Mouse (Mus musculus): ENCODE data around the gene Cdyl. TPM values are rescaled to one million over a fixed set of nuclear protein-coding genes. Genes with fewer than 3 reads are reported as not detected.

The Cdyl gene
- polyA plus RNA-seq, 1 experiment from 2014 or later: 11.4 TPM

- Histone ChIP-seq H3K36me3 (ENCODE audit: control insufficient read depth, insufficient read depth, low read length) (no peaks in the 10 kb centered on the region), H3K4me2 (replicated peaks; ENCODE audit: low read depth, low read length) (no peak overlapping the region), H3K9ac (replicated peaks; ENCODE audit: low read depth, low read length) (no peak overlapping the region), H3K4me3 (ENCODE audit: low read depth, low read length) (no peak overlapping the region), H3K4me1 (ENCODE audit: control insufficient read depth, insufficient read depth, low read length) (no peaks in the 10 kb centered on the region), H3K27me3 (ENCODE audit: control insufficient read depth, insufficient read depth, low read length) (no peaks in the 10 kb centered on the region), H3K27ac (ENCODE audit: low read length) (no peak overlapping the region), H3K9me3 (ENCODE audit: control insufficient read depth, low read depth, low read length) (no peaks in the 10 kb centered on the region)
- WGBS: 81% methylated on average over 3 of the region's 3 CpGs
- no peak for ATAC-seq (ENCODE audit: insufficient number of reproducible peaks, insufficient read depth, low FRiP score, low read depth)
These were observed 34.1 kb upstream of the Cdyl start for GRCm38 (mm10) chr13:35625556-35625955.

GRCm38 (mm10) chr13:35627319-35627718, 32.3 kb upstream of the Cdyl start:
- no peaks in the 10 kb centered on the region for H3K9me3 ChIP-seq (ENCODE audit: control insufficient read depth, low read depth, low read length)
- no peaks in the 10 kb centered on the region for H3K4me1 ChIP-seq (ENCODE audit: control insufficient read depth, insufficient read depth, low read length)

DNA sequence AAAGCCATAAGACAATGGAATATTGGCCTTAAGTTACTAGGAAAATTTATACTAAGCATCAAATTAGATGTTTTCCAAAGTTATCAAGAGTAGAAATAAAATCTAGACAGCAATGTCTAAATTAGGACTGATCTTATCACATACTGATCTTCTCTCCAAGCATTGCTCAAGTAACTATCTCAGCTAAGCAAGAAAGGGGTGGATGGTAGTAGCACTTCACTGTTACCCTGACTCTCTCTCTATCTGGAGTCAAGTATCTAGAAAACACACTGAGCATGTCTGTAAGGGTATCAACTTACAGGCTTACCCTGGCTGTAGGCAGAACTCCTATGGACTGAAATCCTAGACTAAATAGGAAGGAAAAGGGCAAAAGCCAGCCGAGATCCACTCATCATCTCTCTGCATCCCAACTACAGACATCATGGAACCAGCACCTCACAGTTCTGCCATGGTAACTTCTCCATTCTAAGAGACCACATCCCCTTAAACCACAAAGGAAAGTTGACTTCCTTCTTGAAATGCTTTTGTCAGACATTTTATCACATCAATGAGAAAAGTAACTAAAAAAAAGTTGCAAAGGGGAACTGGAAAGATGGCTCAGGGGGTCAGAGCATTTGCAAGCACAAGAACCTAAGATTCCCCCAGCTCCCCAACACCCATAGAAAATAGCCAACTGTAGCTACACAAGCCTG, 12.4 kb upstream of the Cdyl start:
- WGBS: 84% methylated on average over 1 of the region's 1 CpGs
- no peak overlapping the region for H3K9ac ChIP-seq (replicated peaks; ENCODE audit: low read depth, low read length)
- no peak overlapping the region for H3K27ac ChIP-seq (ENCODE audit: low read length)
- H3K4me3 ChIP-seq (ENCODE audit: low read depth, low read length): no peak overlapping the region
- no peaks in the 10 kb centered on the region for H3K9me3 ChIP-seq (ENCODE audit: control insufficient read depth, low read depth, low read length)
- H3K4me1 ChIP-seq (ENCODE audit: control insufficient read depth, insufficient read depth, low read length): no peaks in the 10 kb centered on the region
- no peak overlapping the region for H3K4me2 ChIP-seq (replicated peaks; ENCODE audit: low read depth, low read length)
- H3K27me3 ChIP-seq (ENCODE audit: control insufficient read depth, insufficient read depth, low read length): no peaks in the 10 kb centered on the region
- H3K36me3 ChIP-seq (ENCODE audit: control insufficient read depth, insufficient read depth, low read length): no peaks in the 10 kb centered on the region
- no peak for ATAC-seq (ENCODE audit: insufficient number of reproducible peaks, insufficient read depth, low FRiP score, low read depth)

More at GRCm38 (mm10) chr13:35627319-35627718, 32.3 kb upstream of the Cdyl start:
- Histone ChIP-seq H3K27ac (ENCODE audit: low read length) (no peak overlapping the region), H3K36me3 (ENCODE audit: control insufficient read depth, insufficient read depth, low read length) (no peaks in the 10 kb centered on the region), H3K27me3 (ENCODE audit: control insufficient read depth, insufficient read depth, low read length) (no peaks in the 10 kb centered on the region), H3K4me3 (ENCODE audit: low read depth, low read length) (no peak overlapping the region), H3K4me2 (replicated peaks; ENCODE audit: low read depth, low read length) (no peak overlapping the region), H3K9ac (replicated peaks; ENCODE audit: low read depth, low read length) (no peak overlapping the region)
- 78% methylated on average over 1 of the region's 1 CpGs for WGBS
- ATAC-seq (ENCODE audit: insufficient number of reproducible peaks, insufficient read depth, low FRiP score, low read depth): no peak

GRCm38 (mm10) chr13:35650284-35650872, 9.3 kb upstream of the Cdyl start:
- Histone ChIP-seq H3K27ac (ENCODE audit: low read length) (no peak overlapping the region), H3K4me2 (replicated peaks; ENCODE audit: low read depth, low read length) (no peak overlapping the region), H3K9ac (replicated peaks; ENCODE audit: low read depth, low read length) (no peak overlapping the region), H3K4me1 (ENCODE audit: control insufficient read depth, insufficient read depth, low read length) (no peaks in the 10 kb centered on the region), H3K9me3 (ENCODE audit: control insufficient read depth, low read depth, low read length) (no peaks in the 10 kb centered on the region), H3K27me3 (ENCODE audit: control insufficient read depth, insufficient read depth, low read length) (no peaks in the 10 kb centered on the region), H3K36me3 (ENCODE audit: control insufficient read depth, insufficient read depth, low read length) (no peaks in the 10 kb centered on the region), H3K4me3 (ENCODE audit: low read depth, low read length) (no peak overlapping the region)
- 83% methylated on average over 11 of the region's 11 CpGs for WGBS
- ATAC-seq (ENCODE audit: insufficient number of reproducible peaks, insufficient read depth, low FRiP score, low read depth): no peak

DNA sequence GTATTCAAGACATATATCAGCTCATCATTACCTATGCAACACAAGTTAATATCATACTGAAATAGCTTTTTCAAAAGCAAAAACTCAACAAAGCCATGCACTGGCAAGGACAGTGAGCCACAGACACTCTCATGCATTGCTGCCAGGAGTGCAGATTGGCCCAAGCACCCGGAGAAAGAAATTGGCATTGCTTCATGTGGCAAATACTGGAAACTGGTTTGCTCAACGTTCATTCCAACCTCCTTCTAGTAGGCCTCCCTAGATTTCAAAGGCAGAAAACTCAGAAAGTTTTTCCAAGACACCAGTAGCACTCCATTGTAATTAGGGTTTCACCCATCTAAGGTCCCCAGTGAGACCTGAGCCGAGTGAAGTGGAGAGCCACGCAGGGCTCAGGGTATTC, 6.8 kb upstream of the Cdyl start:
- Histone ChIP-seq H3K9me3 (ENCODE audit: control insufficient read depth, low read depth, low read length) (no peaks in the 10 kb centered on the region), H3K4me2 (replicated peaks; ENCODE audit: low read depth, low read length) (no peak overlapping the region), H3K27ac (ENCODE audit: low read length) (no peak overlapping the region), H3K4me1 (ENCODE audit: control insufficient read depth, insufficient read depth, low read length) (no peaks in the 10 kb centered on the region), H3K9ac (replicated peaks; ENCODE audit: low read depth, low read length) (no peak overlapping the region), H3K27me3 (ENCODE audit: control insufficient read depth, insufficient read depth, low read length) (no peaks in the 10 kb centered on the region), H3K4me3 (ENCODE audit: low read depth, low read length) (no peak overlapping the region), H3K36me3 (ENCODE audit: control insufficient read depth, insufficient read depth, low read length) (no peaks in the 10 kb centered on the region)
- ATAC-seq (ENCODE audit: insufficient number of reproducible peaks, insufficient read depth, low FRiP score, low read depth): no peak
- 86% methylated on average over 4 of the region's 4 CpGs for WGBS

DNA sequence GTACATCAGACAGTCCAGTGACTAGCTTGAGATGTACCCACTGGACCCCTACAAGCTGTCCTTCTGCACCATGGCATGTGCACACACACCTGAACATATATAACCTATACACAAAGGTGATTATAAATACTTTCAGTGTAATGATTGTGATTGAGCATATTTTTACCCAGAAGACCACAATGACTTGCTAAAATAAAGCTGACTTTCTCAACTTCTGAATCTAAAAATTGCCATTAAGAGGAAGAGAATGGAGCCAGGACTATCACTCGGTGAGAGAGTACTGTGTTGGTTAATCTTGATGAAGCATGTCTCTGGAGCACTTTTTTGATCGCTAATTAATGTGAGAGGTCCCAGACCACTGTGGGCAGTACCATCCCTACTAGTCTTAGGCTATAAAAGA, 2.8 kb upstream of the Cdyl start:
- Histone ChIP-seq H3K9me3 (ENCODE audit: control insufficient read depth, low read depth, low read length) (no peaks in the 10 kb centered on the region), H3K4me2 (replicated peaks; ENCODE audit: low read depth, low read length) (no peak overlapping the region), H3K27me3 (ENCODE audit: control insufficient read depth, insufficient read depth, low read length) (no peaks in the 10 kb centered on the region), H3K36me3 (ENCODE audit: control insufficient read depth, insufficient read depth, low read length) (no peaks in the 10 kb centered on the region), H3K9ac (replicated peaks; ENCODE audit: low read depth, low read length) (no peak overlapping the region), H3K4me3 (ENCODE audit: low read depth, low read length) (no peak overlapping the region), H3K27ac (ENCODE audit: low read length) (no peak overlapping the region), H3K4me1 (ENCODE audit: control insufficient read depth, insufficient read depth, low read length) (no peaks in the 10 kb centered on the region)
- ATAC-seq (ENCODE audit: insufficient number of reproducible peaks, insufficient read depth, low FRiP score, low read depth): no peak
- WGBS: 88% methylated on average over 2 of the region's 2 CpGs

- H3K4me3 ChIP-seq (ENCODE audit: low read depth, low read length): no peak overlapping the region
- no peaks in the 10 kb centered on the region for H3K9me3 ChIP-seq (ENCODE audit: control insufficient read depth, low read depth, low read length)
- 80% methylated on average over 3 of the region's 3 CpGs for WGBS
- no peak for ATAC-seq (ENCODE audit: insufficient number of reproducible peaks, insufficient read depth, low FRiP score, low read depth)
- no peak overlapping the region for H3K9ac ChIP-seq (replicated peaks; ENCODE audit: low read depth, low read length)
- H3K4me2 ChIP-seq (replicated peaks; ENCODE audit: low read depth, low read length): no peak overlapping the region
- no peaks in the 10 kb centered on the region for H3K4me1 ChIP-seq (ENCODE audit: control insufficient read depth, insufficient read depth, low read length)
- no peak overlapping the region for H3K27ac ChIP-seq (ENCODE audit: low read length)
- H3K27me3 ChIP-seq (ENCODE audit: control insufficient read depth, insufficient read depth, low read length): no peaks in the 10 kb centered on the region
- H3K36me3 ChIP-seq (ENCODE audit: control insufficient read depth, insufficient read depth, low read length): no peaks in the 10 kb centered on the region
These were observed 5.8 kb downstream of the Cdyl start for GRCm38 (mm10) chr13:35665456-35665855.

DNA sequence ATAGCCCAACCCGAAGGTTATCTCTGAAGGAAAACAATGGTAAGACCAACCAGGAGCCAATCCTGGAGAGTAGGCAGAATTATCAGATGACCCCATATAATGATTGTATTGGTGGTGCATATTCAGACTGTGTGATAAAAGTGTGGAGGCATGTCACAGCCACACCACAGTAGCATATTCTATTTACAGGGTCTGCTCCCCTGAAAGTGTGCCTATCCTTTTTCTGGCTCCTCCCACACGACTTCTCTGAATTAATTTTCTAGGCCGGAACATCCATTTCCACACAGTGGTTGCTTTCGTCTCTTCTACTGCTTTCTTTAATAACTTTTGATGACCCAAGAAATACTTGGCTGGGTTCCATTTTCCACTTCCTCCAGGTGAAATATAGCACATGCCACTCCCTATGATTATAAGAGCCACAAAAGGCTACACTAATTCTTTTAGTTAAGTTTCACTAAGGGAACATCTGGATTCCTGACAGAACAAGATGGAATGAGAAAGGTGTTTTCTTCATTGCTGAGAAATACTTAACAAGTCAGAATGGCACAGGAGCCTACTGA, 10.4 kb downstream of the Cdyl start:
- Histone ChIP-seq H3K4me1 (ENCODE audit: control insufficient read depth, insufficient read depth, low read length) (no peaks in the 10 kb centered on the region), H3K9me3 (ENCODE audit: control insufficient read depth, low read depth, low read length) (no peaks in the 10 kb centered on the region), H3K27ac (ENCODE audit: low read length) (no peak overlapping the region), H3K36me3 (ENCODE audit: control insufficient read depth, insufficient read depth, low read length) (no peaks in the 10 kb centered on the region), H3K27me3 (ENCODE audit: control insufficient read depth, insufficient read depth, low read length) (no peaks in the 10 kb centered on the region), H3K4me2 (replicated peaks; ENCODE audit: low read depth, low read length) (no peak overlapping the region), H3K4me3 (ENCODE audit: low read depth, low read length) (no peak overlapping the region), H3K9ac (replicated peaks; ENCODE audit: low read depth, low read length) (no peak overlapping the region)
- ATAC-seq (ENCODE audit: insufficient number of reproducible peaks, insufficient read depth, low FRiP score, low read depth): no peak
- WGBS: 71% methylated on average over 4 of the region's 4 CpGs

Measured in stomach, embryonic 14.5 days (tissue).